In the genomic region with DNA sequence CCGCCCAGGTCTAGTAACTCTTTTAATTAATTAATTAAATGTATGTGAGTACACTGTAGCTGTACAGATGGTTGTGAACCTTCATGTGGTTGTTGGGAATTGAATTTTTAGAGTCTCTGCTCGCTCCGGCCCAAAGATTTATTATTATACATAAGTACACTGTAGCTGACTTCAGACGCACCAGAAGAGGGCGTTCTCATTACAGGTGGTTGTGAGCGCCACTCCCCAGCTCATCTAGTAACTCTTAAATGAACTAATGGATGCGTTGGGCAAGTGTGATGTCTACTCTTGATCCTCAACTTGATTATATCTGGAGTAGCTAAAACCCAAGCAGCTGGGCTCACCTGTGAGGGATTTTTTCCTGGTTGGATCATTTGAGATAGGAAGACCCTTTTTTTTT, we compare ENCODE assay signal across 13 mouse cellular contexts. TPM values are rescaled to one million over a fixed set of nuclear protein-coding genes. Genes with fewer than 3 reads are reported as not detected.
A peak's percentile ranks its signal among the peaks of the same experiment; 100 is the strongest.
DNase-seq lines count a peak whose midpoint lies in the region; ATAC-seq and TF ChIP-seq lines count a peak whose summit lies in the region.
"Had no signal": no experiment of that assay in that cellular context is flagged by ENCODE, and none has a peak within 500 bp of the region (broad histone marks: within the 10 kb centered on the region; RNA-seq: fewer than 3 reads in every experiment).

No protein-coding gene starts in this region.

- no peak overlapping the region for H3K9ac ChIP-seq in intestine, postnatal 0 days (ENCODE audit: low read depth, low read length)
- no peak overlapping the region for H3K9ac ChIP-seq in intestine, embryonic 15.5 days
- H3K9ac ChIP-seq in neural tube, embryonic 15.5 days (replicated peaks): no peak overlapping the region
- H3K9ac ChIP-seq: midbrain, embryonic 13.5 days had no signal

- H3K36me3 ChIP-seq in intestine, postnatal 0 days (ENCODE audit: control insufficient read depth, insufficient read depth): 0 out of 2 replicates have a peak, but pooled peaks cover 3% of the 10 kb centered on the region
- no peaks in the 10 kb centered on the region for H3K36me3 ChIP-seq in intestine, embryonic 15.5 days
- H3K36me3 ChIP-seq in neural tube, embryonic 15.5 days: no peaks in the 10 kb centered on the region
- H3K36me3 ChIP-seq: hindbrain, embryonic 15.5 days; midbrain, embryonic 13.5 days had no signal

- H3K27ac ChIP-seq in intestine, postnatal 0 days (ENCODE audit: low read depth, low read length): no peak overlapping the region
- H3K27ac ChIP-seq in intestine, embryonic 15.5 days: no peak overlapping the region
- no peak overlapping the region for H3K27ac ChIP-seq in neural tube, embryonic 15.5 days (replicated peaks)
- H3K27ac ChIP-seq: midbrain, embryonic 13.5 days had no signal

- TF ChIP-seq CTCF in intestine, postnatal 0 days (IDR thresholded peaks at IDR 0.05; ENCODE audit: low read depth): peak; percentile 44

- WGBS in intestine, postnatal 0 days: 61% methylated on average over 7 of the region's 7 CpGs
- WGBS in intestine, embryonic 15.5 days: 59% methylated on average over 7 of the region's 7 CpGs
- WGBS in neural tube, embryonic 15.5 days: 53% methylated on average over 7 of the region's 7 CpGs

- H3K27me3 ChIP-seq in intestine, postnatal 0 days (replicated peaks; ENCODE audit: control insufficient read depth, insufficient read depth, low read length): no peaks in the 10 kb centered on the region
- H3K27me3 ChIP-seq in intestine, embryonic 15.5 days (replicated peaks): no peaks in the 10 kb centered on the region
- no peaks in the 10 kb centered on the region for H3K27me3 ChIP-seq in neural tube, embryonic 15.5 days (replicated peaks)
- H3K27me3 ChIP-seq: hindbrain, embryonic 15.5 days; midbrain, embryonic 13.5 days had no signal

- H3K4me2 ChIP-seq in intestine, postnatal 0 days (replicated peaks; ENCODE audit: low read depth): no peak overlapping the region
- H3K4me2 ChIP-seq in intestine, embryonic 15.5 days (replicated peaks): no peak overlapping the region
- H3K4me2 ChIP-seq in neural tube, embryonic 15.5 days: peak overlapping the region; percentile 92; the same call in 1 of the 2 replicates

- ATAC-seq in intestine, postnatal 0 days: no peak
- ATAC-seq in intestine, embryonic 15.5 days: no peak
- ATAC-seq in neural tube, embryonic 15.5 days (ENCODE audit: low FRiP score): no peak
- ATAC-seq: midbrain, embryonic 13.5 days had no signal

- no peak for DNase-seq in neural tube, embryonic 10.5 days (ENCODE audit: extremely low spot score, low spot score)
- peak; percentile 36 for DNase-seq in NIH3T3 (ENCODE audit: low read depth)
- peak; percentile 62 for DNase-seq in naive thymus-derived CD4-positive, alpha-beta T cell, adult 2 months (ENCODE audit: low read depth)
- DNase-seq in ovary, postnatal 14 days (ENCODE audit: low spot score): no peak
- DNase-seq: adrenal gland, adult 8-10 months; kidney, postnatal 14 days; lung, postnatal 14 days had no signal

- H3K9me3 ChIP-seq in intestine, postnatal 0 days (ENCODE audit: control insufficient read depth): no peaks in the 10 kb centered on the region
- H3K9me3 ChIP-seq in intestine, embryonic 15.5 days: no peaks in the 10 kb centered on the region
- no peaks in the 10 kb centered on the region for H3K9me3 ChIP-seq in neural tube, embryonic 15.5 days (replicated peaks)
- H3K9me3 ChIP-seq: heart, embryonic 10.5 days; hindbrain, embryonic 15.5 days; midbrain, embryonic 13.5 days had no signal

- H3K4me1 ChIP-seq in intestine, postnatal 0 days (replicated peaks; ENCODE audit: control insufficient read depth, insufficient read depth, low read length): peaks cover 5% of the 10 kb centered on the region; the same call in 1 of the 2 replicates
- peaks cover 10% of the 10 kb centered on the region for H3K4me1 ChIP-seq in intestine, embryonic 15.5 days (replicated peaks)
- peaks cover 31% of the 10 kb centered on the region for H3K4me1 ChIP-seq in neural tube, embryonic 15.5 days

- no peak overlapping the region for H3K4me3 ChIP-seq in intestine, postnatal 0 days (ENCODE audit: low read depth, low read length)
- H3K4me3 ChIP-seq in intestine, embryonic 15.5 days (replicated peaks): no peak overlapping the region
- no peak overlapping the region for H3K4me3 ChIP-seq in neural tube, embryonic 15.5 days (replicated peaks)

RNA-seq across cellular contexts. Expression of a gene that starts 1.2 kb away (rescaled TPM):
- polyA plus RNA-seq in intestine, postnatal 0 days (2015; fragmentation: Nextera tagmentation; extraction: Ambion mirVana): 4.2 and 5.0 TPM in 2 replicates
- 10.2 and 11.9 TPM in 2 replicates for polyA plus RNA-seq in intestine, embryonic 15.5 days (2015; fragmentation: Nextera tagmentation; extraction: Ambion mirVana)
- 22.0 and 22.1 TPM in 2 replicates for polyA plus RNA-seq in neural tube, embryonic 15.5 days (2015; fragmentation: Nextera tagmentation; extraction: Ambion mirVana)

Comparison
In these comparisons a context has a peak if more than half of its experiments do, and no peak if none do; other contexts are left out.
1. DNase-seq: peak in NIH3T3 (single experiment) and naive thymus-derived CD4-positive, alpha-beta T cell, adult 2 months (single experiment); none in neural tube, embryonic 10.5 days (single experiment) and ovary, postnatal 14 days (single experiment).